Mouse (Mus musculus): Measurements from ENCODE around the gene Mypop.

The Mypop gene

GRCm38 (mm10) chr7:19017909-19018308 is 26.9 kb downstream of the Mypop start:
- DNase-seq (ENCODE audit: low spot score in 2 of 2), result no peak

- DNase-seq (ENCODE audit: low spot score in 2 of 2), result no peak
Measured at GRCm38 (mm10) chr7:19021048-19021447, 30.0 kb downstream of the Mypop start.

GRCm38 (mm10) chr7:19022189-19022958 is 31.3 kb downstream of the Mypop start:
- DNase-seq (ENCODE audit: low spot score in 2 of 2), result no peak

GRCm38 (mm10) chr7:19023357-19023814 is 32.3 kb downstream of the Mypop start, which contains the start of gene Foxa3:
Gene Foxa3 (minus strand): TSS chr7:19023538.
- peak in 1 of 2 experiments; percentile 26 for DNase-seq (ENCODE audit: low spot score in 2 of 2)

- peak; percentile 95 to 96 for DNase-seq (ENCODE audit: low spot score in 2 of 2)
Measured at GRCm38 (mm10) chr7:19024096-19024506, 33.1 kb downstream of the Mypop start, which contains the start of gene Sympk. Gene Sympk (plus strand): TSS chr7:19024377.

- peak in 1 of 2 experiments; percentile 16 for DNase-seq (ENCODE audit: low spot score in 2 of 2)
Measured at GRCm38 (mm10) chr7:19024581-19025255, 33.7 kb downstream of the Mypop start.

GRCm38 (mm10) chr7:19028067-19028466 is 37.0 kb downstream of the Mypop start:
- DNase-seq (ENCODE audit: low spot score in 2 of 2), result no peak

- peak; percentile 43 to 65 for DNase-seq (ENCODE audit: low spot score in 2 of 2)
Measured at GRCm38 (mm10) chr7:19029084-19029653, 38.1 kb downstream of the Mypop start.

- DNase-seq (ENCODE audit: low spot score in 2 of 2), result no peak
Measured at GRCm38 (mm10) chr7:19031641-19032040, 40.6 kb downstream of the Mypop start.

GRCm38 (mm10) chr7:19044616-19045015 is 53.6 kb downstream of the Mypop start:
- no peak for DNase-seq (ENCODE audit: low spot score in 2 of 2)

GRCm38 (mm10) chr7:19046286-19047069 is 55.4 kb downstream of the Mypop start:
- DNase-seq (ENCODE audit: low spot score in 2 of 2), result no peak

GRCm38 (mm10) chr7:19048006-19048527 is 57.0 kb downstream of the Mypop start:
- no peak for DNase-seq (ENCODE audit: low spot score in 2 of 2)

GRCm38 (mm10) chr7:19049252-19049651 is 58.2 kb downstream of the Mypop start:
- no peak for DNase-seq (ENCODE audit: low spot score in 2 of 2)

- DNase-seq (ENCODE audit: low spot score in 2 of 2), result no peak
Measured at GRCm38 (mm10) chr7:19050172-19050571, 59.1 kb downstream of the Mypop start.

GRCm38 (mm10) chr7:19051161-19051560 is 60.1 kb downstream of the Mypop start:
- no peak for DNase-seq (ENCODE audit: low spot score in 2 of 2)
